Mouse (Mus musculus) thymus, adult 18-20 months (tissue): ENCODE measurements around the gene Mfsd14a.
"Not testable (repeated sequence)": the region's sequence is repeated elsewhere in the genome, so short reads cannot be mapped to it uniquely, and the experiment has no call there.

Experiments used
- DNase-seq, 2 experiments: peaks; one replicate each; pipeline ENCODE4 v3.0.0; 2022; ENCODE audit warnings: mixed read lengths in 2 of 2

The Mfsd14a gene

DNA sequence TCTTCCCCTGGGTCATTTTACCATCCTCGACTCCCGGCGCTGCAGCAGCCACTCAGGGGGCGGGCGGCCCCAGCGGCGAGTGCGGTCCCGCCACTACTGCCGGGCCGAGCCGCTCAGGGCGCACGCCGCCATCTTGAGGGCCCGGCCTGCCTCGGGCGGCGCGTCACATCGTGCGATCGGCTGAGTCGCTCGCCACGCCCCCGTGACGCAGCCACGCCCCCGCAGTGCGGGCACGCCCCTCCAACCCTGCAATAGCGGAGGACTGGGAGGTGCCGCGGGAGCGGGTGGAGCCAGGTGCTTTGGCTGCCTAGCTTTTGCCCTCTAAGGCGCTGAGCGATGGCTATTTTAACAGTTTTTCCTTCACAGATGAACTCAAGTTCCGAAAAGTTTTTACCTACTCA lies at the start of gene Mfsd14a:
TSS of gene Mfsd14a (minus strand) at position 215 of the 401 bp plus-strand sequence.
- DNase-seq: peak; percentile 97

DNA sequence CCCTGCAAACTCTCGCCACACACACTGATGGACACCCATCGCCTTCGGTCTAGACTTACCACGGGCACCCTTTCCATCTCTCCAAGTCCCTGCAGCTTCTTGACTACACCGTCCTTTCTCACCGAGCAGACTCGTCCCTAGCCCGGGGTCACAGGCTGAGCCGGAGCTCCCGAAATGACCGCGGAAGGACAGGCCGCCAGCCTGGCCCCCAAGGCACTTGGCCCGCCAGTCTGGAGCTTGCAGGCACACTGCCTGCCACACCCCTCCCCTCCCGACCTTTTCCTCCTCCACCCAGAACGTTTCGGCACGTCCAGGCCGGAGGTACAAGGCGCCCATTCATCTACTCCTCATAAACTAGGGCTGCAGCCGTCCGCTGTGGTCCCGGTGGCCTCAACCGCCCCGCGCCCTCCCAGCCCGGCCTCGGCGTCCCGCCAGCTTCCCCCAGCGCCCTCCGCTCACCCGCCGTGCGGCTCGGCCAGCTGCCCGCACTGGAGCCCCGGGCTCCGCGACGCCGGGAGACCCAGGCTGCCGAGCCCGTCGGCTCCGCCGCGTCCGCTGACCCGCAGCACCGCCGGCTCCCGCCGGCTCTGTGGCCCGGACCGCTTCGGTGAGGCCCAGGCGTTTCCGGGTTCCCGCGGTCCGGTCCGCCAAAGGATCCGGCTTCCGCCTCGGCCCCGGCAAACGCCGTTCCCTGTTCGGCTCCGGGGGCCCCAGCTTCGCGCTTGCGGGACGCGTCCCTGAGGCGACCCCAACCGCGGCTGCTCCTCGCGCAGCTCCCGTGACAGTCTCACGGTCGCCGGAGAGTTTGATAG lies 49.4 kb upstream of the Mfsd14a start:
- DNase-seq: peak; percentile 36 to 42

DNA sequence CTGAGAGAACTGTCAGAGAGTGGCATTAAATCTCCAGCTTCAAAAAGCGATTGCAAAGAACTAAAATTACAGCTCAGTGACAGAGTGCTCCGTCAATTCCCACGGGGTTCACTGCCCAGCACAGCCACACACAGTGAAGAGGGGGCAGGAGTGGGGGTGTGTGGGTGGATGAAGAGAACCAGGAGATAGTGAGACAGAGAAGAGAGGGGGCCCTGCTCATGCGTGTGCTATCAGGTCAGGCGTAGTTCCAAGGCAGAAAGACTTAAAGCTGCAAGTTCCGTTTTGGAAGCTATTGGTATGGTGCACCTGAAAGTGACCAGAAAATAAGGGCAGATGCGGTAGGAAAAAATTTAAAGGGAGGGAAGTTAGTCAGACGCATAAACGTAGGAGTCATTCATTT lies 48.5 kb upstream of the Mfsd14a start:
- DNase-seq: no peak

DNA sequence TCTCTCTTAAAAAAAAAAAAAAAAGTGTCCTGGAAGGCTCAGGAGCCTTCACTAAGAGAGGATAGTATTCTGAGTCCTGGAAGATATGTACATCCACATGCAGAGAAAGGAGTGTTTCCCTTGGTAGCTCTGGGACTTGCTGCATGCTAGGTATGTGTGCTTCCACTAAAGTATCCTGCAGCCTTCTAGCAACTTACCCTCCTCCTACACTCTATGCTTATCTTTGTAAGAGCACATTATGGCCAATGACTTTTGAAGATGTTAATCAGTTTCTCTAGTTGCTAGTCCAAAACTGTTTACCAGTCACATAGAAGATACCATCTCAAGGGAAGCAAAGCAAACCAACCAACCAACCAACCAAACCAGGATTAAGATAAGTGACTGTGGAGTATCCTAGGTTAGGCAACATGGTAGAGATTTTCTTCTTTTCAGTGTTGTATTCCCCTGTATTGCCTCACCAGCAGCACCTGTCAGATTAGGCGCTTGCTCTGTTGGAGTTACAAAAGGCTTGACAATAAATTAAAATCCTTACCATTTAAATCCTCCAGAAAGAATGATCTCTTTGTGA lies 43.2 kb upstream of the Mfsd14a start:
- no peak for DNase-seq

DNA sequence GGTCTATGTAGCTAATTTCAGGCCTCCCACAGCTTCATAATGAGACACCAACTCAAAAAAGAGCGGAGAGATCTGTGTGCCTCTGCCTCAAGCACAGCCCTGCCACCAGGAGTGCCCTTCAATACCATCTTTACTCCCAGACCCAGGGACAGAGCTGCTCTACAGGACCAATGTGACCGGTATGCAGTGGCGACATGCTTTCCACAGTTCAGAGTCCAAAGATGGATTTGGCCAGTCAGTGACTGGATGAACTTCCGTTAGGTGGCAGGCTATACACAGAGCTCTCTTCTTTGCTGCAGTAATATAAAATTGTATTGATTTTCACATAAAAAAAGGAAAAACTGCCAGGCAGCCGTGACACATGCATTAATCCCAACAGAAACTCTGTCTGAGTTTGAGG lies 41.4 kb upstream of the Mfsd14a start:
- DNase-seq: no peak

DNA sequence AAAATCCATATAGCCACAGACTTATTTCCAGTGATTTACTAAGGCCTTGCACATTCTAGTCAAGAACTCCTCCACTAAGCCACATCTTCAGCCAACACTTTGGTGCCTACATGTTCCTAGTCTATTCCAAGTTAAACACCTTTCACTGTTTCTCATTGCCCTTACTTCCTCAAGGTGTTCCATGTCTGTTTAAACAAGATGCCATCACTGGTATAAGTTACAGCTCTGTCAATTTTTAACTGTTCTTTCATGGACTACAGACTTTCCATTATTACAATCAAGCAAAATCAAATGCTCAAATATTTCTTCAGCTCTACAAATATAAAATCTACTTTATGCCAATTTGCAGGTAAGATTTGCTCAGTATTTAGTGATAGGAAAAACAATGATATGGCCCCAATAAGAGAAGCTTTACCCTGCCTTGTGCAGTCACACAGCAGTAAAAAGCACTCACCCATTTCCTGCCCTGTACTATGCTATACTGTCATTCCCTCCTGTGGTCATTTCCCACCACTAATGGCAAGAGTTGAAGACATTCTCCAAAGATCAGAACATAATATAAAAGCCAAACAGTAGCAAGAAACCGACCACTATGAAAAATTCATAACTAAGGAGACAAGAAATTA lies 40.3 kb upstream of the Mfsd14a start:
- no peak for DNase-seq

DNA sequence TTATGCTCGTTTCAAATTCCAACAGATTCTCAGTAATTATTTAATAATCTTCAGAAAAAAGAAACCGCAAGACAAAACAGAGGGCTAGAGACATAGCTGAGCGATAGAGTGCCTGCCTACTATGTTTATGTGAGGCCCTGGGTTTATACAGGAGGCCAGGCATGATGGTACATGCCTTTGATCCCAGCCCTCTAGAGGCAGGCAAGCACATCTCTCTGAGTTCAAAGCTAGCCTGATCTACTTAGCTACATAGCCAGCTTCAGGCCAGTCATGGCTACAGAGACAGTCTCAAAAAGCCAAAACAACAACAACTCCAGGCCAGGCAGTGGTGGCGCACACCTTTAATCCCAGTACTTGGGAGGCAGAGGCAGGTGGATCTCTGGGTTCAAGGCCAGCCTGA lies 39.1 kb upstream of the Mfsd14a start:
- DNase-seq: no peak

DNA sequence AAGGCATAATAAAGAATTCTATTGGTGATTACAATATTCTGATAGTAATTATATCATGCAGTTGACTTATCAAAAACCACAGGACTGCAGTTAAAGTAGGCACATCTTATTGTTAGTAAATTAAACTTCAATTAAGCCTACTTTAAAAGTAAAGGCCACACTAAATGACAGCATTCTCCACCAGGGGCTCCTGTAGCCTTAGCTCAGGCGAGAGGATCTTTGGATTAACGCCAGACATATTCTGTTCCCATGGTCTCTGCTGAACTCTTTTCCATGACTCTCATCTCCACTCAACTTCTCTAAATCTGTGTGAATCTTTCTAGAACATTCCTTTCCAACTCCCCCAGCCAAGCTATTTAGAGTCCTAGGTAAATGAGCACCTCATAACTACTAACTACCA lies 36.3 kb upstream of the Mfsd14a start:
- DNase-seq: no peak

DNA sequence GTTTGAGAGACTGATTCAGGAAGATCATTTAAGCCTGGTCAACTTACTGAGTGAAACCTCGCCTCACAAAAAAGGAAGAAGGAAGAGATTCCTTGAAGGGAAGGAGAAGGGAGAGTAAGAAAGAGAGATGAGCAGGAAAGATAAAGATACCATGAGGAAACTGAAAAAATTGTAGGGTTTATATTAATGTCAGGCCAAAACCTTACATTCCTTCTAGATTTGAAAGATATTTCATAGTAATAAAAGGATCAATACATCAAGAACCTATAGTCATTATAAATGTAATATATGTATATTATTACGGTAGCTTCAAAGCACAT lies 33.1 kb upstream of the Mfsd14a start:
- DNase-seq: no peak

DNA sequence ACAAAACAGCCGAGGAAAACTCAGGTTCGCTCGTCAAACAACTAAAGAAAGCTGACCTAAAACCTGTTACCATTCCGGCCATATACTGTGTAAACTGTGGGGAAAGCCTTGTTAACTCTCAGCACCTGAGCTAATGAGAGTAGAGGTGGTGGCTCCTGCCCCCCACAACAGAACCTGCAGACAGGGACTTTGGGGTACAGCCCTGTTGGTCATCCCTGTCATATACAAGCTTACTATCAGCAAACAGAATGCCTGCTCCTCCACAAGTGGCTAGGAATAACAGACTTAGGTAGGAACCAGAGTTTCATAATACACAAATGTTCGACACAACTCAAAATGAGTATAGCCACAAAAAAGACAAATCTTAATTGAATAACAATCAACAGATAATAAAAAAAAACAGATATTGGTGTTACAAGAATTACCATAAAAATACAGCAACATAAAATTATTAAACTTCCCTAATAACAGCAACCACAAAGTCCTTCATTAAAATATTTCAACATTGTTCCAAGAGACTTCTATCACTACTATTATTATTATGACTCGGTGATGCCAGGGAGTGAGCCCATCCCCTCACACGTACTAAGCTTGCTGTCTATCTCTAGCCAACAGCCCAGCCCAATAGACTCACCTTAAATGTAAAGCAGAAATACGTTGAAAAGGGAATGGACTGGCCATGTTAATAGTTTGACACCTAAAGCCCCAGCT lies 32.6 kb upstream of the Mfsd14a start:
- no peak for DNase-seq

DNA sequence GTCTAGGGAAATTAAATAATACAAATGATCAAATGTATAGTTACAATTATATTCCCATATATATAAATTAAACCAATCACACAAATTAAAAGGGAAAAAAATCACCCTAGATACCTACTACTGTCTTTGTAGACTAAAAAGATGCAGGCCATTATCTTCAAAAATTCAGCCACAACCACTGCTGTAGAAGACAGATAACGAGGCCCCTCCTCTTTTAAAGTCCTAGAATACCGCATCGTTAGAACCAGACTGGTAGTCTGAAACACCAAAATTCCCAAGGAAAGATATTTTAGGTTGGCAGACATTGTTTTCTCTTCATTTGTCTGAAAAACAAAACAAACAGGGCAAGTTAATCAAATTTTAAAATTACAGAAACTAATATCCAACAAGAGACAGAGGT lies 31.8 kb upstream of the Mfsd14a start:
- no peak for DNase-seq

DNA sequence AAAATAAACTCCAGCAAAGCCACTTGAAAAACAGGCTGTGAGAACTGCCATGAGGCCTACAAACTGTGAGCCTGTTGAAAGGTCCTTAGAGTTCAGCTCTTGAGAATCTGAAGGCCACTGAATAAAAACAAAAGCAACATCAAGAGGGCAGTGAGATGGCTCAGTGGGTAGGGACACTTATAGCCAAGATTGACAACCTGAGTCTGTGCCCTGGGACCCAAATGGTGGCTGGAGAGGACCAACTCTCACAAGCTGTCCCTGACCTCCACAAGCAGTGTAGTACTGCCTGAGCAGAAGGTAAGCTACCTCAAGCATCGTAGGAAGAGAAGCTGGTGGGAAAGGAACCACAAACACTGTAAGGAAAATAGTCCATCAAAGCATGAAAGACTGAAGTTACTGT lies 18.7 kb upstream of the Mfsd14a start, which contains the start of gene Gm43191:
TSS of gene Gm43191 (minus strand) at position 101 of the 400 bp plus-strand sequence.
- DNase-seq: no peak

DNA sequence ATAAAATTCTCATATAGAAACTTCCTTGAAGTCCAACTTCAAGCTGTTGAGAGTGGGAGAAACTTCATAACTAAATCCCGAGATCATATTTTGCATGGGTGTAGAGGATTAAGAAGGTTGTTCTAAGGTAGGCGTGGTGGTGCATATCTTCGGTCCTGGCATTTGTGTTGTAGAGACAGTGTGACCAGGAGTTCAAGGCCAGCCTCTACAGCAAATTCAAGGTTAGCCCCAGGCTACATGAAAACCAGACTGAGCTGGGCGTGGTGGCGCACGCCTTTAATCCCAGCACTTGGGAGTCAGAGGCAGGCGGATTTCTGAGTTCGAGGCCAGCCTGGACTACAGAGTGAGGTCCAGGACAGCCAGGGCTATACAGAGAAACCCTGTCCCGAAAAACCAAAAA lies 1.8 kb upstream of the Mfsd14a start:
- not testable (repeated sequence) for DNase-seq

DNA sequence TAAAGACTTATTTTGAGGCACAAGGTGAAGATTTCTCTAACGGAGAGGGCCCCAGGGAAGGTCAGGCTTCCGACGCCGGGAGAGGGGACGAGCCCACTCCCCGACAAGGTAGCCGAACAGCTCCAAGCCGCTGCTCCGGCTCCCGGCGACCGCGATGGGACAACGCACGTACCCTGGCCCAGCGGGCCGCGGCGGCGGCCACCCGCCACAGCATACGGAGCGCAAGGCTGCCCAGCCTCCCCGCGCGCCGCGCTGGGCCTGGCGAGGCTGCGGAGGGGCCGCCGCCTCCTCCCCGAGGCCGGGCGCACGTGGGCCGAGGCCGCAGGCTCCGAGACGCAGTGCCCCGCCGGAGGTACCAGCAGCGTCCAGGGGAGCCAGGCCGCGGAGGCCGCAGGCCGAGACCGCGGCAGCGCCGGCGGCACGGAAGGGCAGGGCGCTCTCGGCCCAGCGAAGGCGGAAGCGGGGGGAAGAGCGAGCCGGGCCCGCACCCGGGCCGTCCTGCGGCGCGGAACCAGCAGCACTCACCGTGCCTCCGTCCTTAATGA lies 535 bp downstream of the Mfsd14a start:
- DNase-seq: peak; percentile 22 to 32

DNA sequence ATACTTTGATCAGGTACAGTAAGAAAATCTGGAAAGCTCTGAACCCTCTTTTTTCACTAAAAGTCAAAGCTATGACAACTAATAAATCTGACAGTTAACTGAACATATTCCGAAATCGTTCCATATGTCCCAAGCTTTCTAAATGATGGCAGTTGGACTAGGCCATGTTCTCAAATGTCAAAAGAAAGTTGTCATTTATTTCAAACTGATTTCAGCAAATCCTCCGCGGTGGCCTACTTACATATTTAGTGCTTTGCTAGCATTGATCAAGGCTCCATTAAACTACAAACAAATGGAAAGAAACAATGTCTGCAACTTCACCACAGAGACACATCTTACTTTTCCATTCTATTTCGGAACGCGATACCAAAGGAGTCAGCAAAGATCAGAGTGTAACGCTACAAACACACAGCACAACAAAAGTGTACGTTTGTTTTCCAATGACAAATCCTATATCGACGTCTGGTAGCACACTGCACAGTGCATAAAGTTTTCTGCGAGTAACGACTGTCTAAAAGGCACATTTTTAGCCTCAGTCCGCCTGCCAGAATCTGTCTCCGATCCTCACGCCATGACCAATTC lies 1.1 kb downstream of the Mfsd14a start:
- DNase-seq: no peak

DNA sequence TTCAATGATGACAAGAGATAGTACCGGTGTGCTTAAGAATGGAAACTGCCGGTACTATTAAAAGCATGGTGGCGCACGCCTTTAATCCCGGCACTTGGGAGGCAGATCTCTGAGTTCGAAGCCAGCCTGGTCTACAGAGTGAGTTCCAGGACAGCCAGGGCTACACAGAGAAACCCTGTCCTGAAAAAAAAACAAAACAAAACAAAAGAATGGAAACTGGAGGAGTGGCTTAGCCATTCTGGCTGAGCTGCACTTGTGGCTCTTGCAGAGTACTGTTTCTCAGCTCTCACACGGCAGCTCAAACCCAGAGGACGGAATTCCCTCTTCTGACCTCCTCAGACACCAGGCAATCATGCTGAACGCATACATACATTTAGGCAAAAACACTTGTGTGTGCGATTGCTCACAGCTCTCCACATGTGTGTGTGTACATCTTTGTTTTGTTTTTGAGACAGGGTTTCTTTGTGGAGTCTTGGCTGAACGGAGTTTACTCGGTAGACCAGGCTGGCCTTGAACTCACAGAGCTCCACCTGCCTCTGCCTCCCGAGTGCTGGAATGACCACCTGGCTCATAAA lies 2.5 kb downstream of the Mfsd14a start:
- no peak for DNase-seq

DNA sequence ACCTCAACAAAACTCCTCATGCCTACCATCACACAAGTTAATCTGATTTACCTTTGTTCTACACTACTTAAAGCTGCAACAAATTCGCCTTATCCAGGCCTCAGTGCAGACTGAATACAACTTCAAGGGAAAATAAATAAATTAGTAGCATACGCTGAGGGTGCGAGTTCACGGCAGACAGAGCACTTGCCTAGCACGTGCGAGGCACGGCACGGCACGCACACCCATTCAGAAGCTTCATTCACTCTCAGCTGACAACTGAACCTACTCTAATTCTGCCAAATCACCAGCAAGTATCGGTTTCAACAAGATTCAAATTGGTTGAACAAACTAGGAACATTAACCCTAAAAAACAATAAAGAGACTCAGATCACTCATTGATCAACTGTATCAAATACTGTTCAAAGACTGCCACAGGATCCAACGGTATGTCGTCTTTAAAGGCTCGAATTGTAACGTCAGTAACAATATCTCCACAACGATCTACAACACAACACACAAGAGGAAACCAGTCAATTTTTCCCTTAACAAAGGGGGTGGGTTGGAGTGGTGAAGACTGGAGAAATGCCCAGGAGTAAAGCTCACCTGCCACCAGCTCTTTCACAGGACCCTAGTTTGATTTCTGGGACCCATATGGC lies 3.4 kb downstream of the Mfsd14a start:
- DNase-seq: no peak

DNA sequence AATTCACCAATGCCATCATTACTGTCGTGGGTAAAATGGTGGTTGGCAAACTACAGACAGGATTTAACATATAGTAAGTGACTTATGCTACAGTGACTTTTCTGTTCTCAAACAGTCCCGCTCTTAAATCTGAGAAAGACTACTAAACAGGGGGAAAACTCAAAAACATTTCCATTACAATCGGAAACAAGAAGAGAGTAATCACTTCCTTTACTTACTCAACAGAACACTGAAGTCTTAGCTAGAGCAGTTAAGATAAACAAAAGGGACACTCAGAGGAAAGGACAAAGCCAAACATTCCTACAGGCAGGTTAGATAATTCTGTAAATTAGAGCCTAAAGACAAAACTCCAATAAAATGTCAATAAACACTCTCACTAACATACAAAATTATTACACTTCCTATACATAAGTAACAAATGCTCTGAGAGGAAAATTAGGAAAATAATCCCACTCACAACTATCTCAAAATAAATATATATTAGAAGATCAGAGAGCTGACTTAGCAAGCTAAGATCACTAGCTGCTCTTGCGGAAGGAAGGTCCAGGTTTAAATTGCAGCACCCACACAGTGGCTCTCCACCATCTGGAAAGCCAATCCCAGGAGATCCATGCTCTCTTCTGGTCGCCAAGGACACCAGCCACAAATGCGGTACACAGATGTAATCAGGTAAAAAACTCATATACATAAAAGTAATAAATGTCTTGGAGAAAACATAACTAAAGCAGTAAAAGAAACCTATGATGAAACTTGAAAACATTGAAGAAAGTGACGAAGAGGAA lies 6.1 kb downstream of the Mfsd14a start:
- no peak for DNase-seq

DNA sequence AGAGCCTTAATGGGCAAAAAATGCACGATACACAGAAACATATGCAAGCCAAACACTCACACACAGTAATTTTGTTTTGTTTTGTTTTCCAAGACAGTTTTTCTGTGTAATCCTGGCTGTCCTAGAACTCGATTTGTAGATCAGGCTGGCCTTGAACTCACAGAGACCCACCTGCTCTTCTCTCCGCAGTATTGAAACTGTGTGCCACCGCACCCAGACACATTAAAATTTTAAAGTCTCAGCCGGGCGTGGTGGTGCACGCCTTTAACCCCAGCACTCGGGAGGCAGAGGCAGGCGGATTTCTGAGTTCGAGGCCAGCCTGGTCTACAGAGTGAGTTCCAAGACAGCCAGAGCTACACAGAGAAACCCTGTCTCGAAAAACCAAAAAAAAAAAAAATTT lies 8.4 kb downstream of the Mfsd14a start:
- not testable (repeated sequence) for DNase-seq

DNA sequence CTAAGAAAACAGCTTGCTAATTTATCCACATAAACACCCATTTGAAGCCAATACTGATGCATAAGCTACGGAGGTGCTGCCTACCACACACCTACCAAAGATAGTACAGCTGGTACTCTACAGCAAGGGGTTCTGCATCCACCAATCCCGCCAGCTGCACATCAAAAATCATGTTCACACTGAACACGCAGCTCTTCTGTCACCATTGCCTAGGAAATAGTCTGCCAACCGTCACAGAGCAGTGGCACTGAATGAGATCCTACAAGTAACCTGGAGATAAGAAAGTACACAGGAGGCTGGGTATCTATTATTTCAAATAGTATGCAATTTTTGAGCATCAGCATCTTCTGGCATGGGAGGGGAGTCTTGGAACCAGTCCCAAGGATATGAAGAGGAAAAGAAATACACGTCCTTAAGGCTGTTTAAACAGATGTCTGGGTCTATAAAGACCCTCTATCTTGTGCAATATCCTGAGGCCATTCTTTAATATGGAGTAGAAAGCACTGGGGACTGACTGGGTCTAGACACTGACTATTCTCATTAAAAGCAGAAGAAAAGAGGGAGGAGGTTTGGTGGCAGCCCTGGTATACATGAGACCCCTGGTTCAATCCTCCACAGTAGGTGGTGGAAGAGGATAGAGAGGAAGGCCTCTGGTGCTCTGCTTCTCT lies 9.1 kb downstream of the Mfsd14a start:
- no peak for DNase-seq

DNA sequence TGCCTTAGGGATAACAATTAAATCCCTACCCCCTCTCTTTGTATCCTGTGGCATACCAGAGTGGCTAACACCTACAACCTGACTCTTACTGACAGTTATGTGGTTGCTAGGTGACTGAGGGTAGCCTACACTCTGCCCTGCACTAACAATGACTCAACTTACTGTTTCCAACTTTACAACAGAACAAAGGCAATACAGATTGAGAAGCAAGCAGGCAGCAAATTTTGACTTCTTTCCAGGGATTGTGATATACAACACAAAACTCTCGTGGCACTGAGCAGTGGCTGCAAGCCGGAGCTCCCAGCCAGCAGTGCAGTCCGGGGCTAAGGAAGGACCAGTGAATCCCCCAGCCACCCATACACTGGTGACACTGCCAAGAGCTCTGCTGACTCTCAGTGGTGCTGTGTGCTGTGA lies 10.4 kb downstream of the Mfsd14a start:
- DNase-seq: no peak
